Mouse (Mus musculus) lung, postnatal 25 days (tissue): ENCODE measurements around the gene Hs3st5.

ENCODE experiments used
- DNase-seq: peaks from one replicate; pipeline ENCODE4 v3.0.0; 2022; ENCODE audit warnings: low spot score

Gene Hs3st5

DNA sequence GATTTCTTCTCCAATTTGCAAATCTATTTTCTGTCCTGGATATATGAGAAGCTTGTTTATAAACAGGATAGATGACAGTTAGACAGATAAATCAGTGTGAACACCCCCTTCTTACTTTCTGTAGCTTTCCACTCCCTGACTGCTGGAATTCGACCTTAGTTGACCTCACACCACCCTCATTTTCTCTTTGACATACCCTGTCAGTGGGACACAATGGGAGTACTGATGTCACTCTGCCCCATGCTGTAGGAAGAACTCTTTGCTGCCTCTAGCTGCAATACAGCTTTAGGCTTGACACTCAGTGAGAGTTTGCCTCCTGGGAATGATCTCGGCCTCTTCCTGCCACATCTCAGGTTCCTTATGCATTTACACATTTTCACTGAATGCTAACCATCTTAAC lies 297.1 kb downstream of the Hs3st5 start:
- no peak for DNase-seq

DNA sequence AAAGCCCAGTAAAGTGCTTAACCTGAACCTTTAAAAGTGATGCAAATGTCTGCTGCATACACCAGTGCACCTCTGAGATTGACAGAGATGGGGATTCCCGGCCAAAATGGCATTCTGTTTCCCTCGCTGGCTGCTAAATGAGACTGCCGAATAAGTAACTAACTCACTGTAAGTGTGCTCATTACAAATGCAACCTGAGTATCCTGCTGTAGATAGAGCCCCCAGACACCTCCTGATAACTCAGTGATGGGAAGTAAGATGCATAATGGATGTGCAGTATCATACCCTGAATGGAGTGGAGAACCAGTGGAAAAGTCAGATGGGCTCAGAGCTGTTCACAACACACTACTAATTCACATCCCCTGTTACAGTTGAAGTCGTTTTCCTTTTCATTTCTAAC lies 298.7 kb downstream of the Hs3st5 start:
- no peak for DNase-seq

DNA sequence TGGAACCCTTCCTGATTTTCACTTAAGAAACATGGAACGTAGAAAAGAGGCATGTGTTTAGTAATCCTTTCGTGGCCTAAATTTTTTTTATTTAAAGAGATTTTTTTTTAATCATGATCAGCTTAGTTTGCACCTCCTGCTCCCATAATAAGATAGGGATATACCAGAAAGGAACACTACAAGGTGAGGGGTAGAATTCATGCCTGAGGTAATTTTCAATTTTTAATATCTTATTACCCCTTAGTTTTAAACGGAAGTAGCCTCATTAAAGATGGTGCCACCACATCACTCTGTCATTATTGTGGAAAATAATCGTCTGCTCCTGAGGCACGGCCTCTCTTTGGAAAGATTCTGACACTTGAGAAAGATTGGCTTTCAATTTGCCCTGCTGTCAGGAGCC lies 299.2 kb downstream of the Hs3st5 start:
- DNase-seq, result no peak

DNA sequence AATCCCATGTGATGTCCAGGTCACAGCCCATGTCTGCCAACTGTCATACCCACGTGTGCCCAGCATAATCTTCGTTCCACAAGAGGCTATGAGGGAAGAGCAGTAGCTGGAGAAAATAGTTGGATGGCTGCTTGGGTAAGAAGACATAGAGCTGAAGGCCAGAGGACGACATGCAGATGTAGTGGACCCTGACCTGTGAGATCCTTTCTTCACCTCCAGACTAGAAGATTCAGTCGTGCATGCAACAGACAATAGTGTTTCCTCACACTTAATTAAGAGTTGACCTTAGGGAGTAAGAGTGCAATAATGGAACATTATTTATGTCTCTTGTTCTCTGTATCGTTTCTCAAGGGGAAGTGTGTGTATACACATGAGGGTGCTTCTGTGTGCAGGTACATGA lies 300.4 kb downstream of the Hs3st5 start:
- no peak for DNase-seq

DNA sequence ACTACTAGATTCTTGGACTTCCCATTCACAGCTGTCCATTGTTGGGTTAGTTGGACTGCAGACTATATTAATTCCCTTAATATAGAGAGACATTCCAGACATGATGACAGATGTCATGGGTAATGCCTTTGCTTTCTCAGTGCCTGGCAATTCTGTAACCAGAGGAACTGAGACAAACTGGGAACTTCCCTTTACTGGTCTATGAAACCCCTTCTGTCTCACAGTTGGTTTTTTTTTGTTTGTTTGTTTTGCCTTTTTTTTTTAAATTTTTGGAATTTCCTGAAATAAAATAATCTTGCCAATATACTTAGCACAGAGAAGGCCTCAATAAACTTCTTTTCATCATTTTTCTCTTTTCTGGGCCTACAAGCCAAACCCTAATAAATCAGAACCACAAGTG lies 312.3 kb downstream of the Hs3st5 start:
- DNase-seq, result no peak

DNA sequence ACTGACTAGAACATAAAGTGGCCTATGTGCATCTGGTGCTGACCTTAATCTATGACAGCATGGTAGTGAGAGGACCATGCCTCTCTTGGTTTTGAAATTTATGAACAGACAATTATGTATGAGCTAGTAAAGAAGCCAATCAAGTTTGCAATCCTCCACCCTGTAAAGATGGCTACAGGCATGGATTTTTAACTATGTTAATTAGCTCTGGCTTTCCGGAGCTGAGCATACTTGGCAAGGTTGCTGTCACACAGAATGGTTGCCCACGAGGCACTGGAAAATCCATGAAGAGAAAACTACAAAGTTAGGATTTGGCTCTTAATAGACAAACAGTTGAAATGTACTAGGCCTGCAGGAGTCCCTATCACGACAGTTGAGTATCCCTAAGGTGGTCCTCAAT lies 322.5 kb downstream of the Hs3st5 start:
- no peak for DNase-seq

DNA sequence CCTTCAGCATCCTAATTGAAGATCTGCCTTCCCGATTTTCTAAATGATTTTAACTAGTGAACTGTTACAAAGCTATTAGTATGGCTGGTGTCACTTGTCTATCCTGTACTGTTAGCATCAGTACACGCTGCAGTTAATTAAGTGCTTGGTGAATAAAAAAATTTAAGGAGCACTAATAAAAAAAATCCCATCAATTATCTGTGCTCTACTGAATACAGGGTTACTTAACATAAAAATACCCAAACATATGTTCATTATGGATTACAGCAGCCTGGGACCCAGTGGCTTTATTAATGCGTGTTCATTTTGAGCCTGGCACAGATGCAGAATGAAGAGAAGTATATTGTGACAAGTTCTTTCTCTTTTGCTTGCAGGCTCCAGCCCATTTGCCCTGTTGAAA lies 325.6 kb downstream of the Hs3st5 start:
- no peak for DNase-seq

DNA sequence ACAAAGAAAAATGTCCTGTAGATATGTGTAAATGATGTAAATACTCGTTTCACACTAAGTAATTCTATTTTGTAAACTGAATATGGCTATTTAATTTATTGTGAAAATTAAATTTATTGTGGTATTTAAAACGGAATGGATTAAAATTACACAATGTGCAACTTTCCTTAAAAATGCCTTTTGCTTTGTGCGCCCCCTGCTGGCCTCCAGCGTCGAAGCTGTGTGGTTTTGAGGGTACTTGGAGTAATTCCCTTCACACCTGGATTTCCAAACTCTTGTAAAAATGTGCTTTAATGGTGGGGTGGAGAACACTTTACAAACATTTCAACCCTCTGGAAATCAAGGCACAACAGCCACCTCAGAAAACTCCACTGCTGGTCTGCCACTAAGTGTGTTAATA lies 327.6 kb downstream of the Hs3st5 start:
- no peak for DNase-seq

DNA sequence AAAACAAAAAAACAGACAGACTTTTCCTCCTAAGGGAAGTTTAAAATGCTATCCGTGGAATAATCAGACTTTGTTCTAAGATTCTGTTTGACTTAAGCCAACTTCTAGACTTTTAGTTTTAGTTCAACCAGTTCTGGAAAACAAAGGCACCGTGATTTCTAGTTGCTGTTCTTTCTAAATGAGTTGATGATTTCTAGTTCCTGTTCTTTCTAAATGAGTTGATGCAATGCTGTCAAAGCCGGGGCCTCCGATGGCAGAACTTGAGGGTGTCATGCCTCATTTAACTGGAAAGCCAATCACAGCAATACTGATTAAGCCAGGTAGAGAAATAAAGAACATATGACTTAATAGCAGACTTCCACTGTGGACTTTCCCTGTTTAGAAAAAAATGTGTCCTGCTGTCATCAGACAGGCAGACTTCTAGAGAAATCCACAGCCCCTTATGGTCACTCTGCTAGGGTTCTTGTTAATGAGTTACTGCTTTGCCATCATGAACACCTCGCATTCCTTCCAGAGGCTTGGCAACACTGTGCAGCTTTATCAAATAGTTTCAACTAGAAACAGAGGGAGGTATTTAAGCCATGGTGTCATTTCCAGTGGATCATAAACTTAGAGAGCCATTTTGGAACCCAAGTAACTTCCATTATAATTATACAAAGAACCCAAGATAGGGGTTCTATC lies 329.4 kb downstream of the Hs3st5 start:
- no peak for DNase-seq

DNA sequence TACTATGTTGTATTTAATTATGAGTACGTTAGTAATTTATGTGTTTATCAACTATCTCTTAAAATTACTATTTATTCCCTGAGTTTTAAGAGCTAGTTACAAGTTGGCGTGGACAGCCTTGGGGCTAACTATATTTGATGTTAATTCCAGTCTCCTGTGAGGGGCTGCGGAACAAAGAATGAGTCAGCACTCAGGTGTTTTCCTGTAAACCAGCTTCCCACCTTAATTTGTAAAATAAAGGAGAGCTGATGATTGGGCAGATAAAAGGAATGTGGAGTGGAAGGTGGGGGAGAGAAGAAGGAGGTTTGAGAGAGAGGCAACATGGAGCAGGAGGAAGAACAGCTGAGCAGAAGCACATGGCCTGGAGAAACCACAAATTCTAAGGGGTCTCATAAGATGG lies 343.6 kb downstream of the Hs3st5 start:
- DNase-seq, result no peak

DNA sequence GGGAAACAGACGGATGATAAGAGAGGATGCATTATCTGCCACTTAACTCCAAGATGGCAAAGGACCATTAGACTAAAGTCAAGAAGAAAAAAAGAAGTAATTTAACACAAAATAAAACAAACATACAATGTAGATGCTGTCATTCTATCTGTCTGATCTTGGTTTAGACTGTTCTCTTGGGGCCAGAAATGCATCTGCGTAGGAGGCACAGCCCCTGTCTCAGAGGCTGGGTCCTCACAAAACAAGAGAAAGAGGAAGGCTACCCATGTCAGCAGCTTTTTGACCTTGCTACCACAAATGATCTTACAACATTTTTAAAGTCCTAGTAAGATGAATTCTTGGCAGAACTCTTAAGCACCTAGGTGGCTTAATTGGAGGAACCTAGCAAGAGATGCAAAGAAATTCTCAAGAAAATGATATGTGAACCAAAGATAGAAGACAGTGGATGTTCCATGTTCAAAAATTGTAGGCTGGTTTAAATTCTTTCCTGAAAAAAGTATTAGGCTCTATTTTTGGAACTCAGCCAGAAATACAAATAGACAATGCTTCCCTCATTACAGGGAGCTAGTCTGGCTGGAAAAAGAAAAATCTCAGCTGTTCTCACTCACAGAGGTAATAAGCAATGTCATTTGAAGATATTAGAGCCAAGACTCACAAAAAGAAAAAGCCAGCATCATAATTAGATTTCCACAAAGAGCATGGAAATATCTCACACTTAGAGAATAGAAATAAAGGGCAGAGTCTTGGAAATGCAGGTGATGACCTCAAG lies 355.7 kb downstream of the Hs3st5 start:
- DNase-seq, result no peak
